Mouse (Mus musculus): Measurements from ENCODE around the gene Zdhhc20.

Zdhhc20 gene

GRCm38 (mm10) chr14:57890011-57890842, at the start of gene Zdhhc20:
TSS of gene Zdhhc20 (minus strand) at chr14:57890276.
- CTCF ChIA-PET: interaction anchor here in 2 of 4 experiments (0.6 to 1.3 kb wide), 8 partner anchors 9 to 232 kb away, joined by 3 to 5 read pairs (median 4); no protein-coding TSS in a partner anchor
- POLR2A ChIA-PET: interaction anchor here (0.5 to 4.8 kb wide), 68 partner anchors 8 to 1031 kb away, joined by 3 to 65 read pairs (median 5); partner anchors contain the start of genes Mrpl57 (in 2 of the 4), Sap18 (in 2 of the 4), Ska3 (in 2 of the 4) and Xpo4 (in 2 of the 4)

GRCm38 (mm10) chr14:57937297-57937696, 47.2 kb upstream of the Zdhhc20 start:
- CTCF ChIA-PET: interaction anchor here in 1 of 4 experiments (0.8 kb wide), 1 partner anchor 16 kb away, joined by 3 read pairs; no protein-coding TSS in a partner anchor
- POLR2A ChIA-PET: interaction anchor here in 1 of 4 experiments (0.9 kb wide), 2 partner anchors 9 to 23 kb away, joined by 3 read pairs; no protein-coding TSS in a partner anchor

DNA sequence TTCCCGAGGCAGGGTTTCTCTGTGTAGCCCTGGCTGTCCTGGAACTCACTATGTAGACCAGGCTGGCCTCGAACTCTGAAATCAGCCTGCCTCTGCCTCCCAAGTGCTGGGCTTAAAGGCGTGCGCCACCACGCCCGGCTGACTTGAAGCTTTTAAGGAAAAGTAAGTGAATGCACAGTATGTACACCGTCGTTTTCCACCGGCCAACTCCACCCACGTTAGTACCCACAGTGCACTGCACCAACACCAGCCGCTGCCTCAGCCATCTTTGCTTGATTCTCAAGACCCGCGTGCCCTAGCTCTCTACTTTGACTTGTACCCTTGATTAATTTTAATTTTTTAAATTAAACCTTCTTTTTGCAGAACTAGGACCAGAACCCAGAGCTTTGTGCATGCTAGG, 44.6 kb upstream of the Zdhhc20 start:
- POLR2A ChIA-PET: interaction anchor here in 2 of 4 experiments (1.1 to 2.2 kb wide), 4 partner anchors 11 to 45 kb away, joined by 3 to 8 read pairs (median 6); partner anchors contain the start of gene Zdhhc20 (in 1 of the 2)
- CTCF ChIA-PET: interaction anchor here in 3 of 4 experiments (0.6 to 1.6 kb wide), 6 partner anchors 14 to 699 kb away, joined by 3 to 5 read pairs (median 4); partner anchors contain the start of gene Zdhhc20 (in 1 of the 3)

DNA sequence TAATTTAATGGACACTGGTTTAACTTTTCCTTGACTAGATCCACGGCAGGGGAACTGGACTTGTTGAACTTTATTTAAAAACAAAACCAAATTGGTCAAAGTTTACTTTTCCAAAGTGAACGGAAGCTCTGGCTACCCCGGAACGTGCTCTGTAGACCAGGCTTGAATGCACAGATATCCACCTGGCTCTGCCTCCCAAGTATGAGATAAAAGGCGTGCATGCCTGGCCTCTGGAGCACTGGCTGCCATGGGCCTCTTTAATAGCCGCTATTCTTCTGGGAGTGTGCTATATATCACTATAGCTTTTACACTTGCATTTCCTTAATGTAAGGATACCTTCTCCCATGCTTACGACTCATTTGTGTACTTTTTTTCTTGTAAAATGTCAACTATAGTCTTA, 43.5 kb upstream of the Zdhhc20 start:
- CTCF ChIA-PET: interaction anchor here in 1 of 4 experiments (1.4 kb wide), 1 partner anchor 13 kb away, joined by 4 read pairs; no protein-coding TSS in a partner anchor
- POLR2A ChIA-PET: no interaction called here

GRCm38 (mm10) chr14:57932881-57933443, 42.9 kb upstream of the Zdhhc20 start:
- CTCF ChIA-PET: no interaction called here

DNA sequence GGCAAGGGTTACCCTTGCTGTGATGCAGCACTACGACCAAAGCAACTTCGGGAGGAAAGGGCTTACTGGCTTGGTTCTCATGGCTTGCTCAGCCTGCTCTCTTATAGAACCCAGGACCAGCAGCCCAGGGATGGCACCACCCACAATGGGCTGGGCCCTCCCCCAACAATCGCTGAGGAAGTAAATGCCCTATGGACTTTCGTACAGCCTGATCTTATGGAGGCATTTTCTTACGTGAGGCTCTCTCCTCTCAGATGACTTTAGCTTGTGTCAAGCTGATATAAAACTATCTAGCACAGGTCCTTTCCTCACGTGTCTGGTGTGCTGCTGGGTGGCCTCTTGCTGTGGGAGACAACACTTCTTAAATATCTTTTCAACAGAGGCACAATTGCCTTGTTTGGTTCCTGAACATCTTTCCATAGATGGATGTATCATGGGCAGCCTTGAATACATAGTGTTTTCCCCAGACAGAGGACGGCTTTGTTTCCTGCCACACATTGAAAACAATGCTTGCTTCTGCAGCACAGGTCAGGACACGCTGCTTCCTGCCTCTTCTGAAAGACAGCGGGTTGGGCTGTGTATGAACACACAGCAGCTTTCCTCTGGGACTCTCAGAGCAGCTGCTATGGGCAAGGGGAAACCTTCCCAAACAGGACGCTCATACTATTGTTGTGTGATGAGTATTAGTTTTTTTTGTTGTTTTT, 31.5 kb upstream of the Zdhhc20 start:
- POLR2A ChIA-PET: interaction anchor here in 2 of 4 experiments (0.6 to 2.1 kb wide), 7 partner anchors 10 to 255 kb away, joined by 3 to 8 read pairs (median 5); partner anchors contain the start of gene Zdhhc20 (in 1 of the 2)

More at GRCm38 (mm10) chr14:57932881-57933443, 42.9 kb upstream of the Zdhhc20 start:
- POLR2A ChIA-PET: interaction anchor here in 2 of 4 experiments (0.6 to 0.7 kb wide), 3 partner anchors 13 to 202 kb away, joined by 3 to 5 read pairs (median 4); no protein-coding TSS in a partner anchor

DNA sequence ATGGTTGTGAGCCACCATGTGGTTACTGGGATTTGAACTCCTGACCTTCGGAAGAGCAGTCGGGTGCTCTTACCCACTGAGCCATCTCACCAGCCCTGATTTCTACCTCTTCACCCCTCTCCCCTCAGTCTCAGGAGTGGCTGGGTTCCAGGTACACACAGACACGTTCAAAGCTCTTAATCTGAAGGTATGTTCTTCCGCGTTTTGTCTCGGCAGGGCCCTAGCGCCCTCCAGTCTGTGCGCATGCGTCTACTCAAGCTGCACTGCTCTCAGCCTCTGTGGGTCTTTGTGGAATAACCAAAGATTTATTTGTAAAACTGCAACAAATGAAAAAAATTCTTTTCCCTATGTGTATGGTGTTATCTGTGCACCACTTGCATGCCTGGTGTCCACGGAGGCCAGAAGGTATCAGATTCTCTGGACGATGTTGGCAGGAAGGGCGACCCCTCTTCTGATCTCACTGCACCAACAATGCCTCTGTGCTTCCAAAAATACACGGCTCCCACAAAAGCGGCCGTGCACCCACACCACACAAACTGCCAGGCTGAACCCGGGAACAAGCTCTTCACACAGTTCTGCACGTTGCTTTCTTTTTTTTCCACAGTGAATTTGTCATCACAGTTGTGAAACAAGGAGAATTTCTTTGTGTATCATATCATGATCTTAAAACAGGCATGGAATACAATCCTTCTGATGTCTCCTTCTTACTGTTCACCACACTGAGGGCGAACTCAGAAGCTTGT, 30.7 kb upstream of the Zdhhc20 start:
- CTCF ChIA-PET: interaction anchor here in 3 of 4 experiments (0.6 to 1.7 kb wide), 8 partner anchors 14 to 392 kb away, joined by 3 to 5 read pairs (median 4); no protein-coding TSS in a partner anchor
- POLR2A ChIA-PET: interaction anchor here in 3 of 4 experiments (0.6 to 2.1 kb wide), 16 partner anchors 9 to 254 kb away, joined by 3 to 8 read pairs (median 4); partner anchors contain the start of genes Zdhhc20 (in 3 of the 3), Micu2 (in 1 of the 3) and Sap18 (in 1 of the 3)

More for the DNA sequence above, 31.5 kb upstream of the Zdhhc20 start:
- CTCF ChIA-PET: interaction anchor here in 1 of 4 experiments (0.9 kb wide), 1 partner anchor 16 kb away, joined by 3 read pairs; no protein-coding TSS in a partner anchor

- POLR2A ChIA-PET: interaction anchor here in 3 of 4 experiments (0.6 to 1.7 kb wide), 7 partner anchors 29 to 234 kb away, joined by 3 to 4 read pairs (median 3); partner anchors contain the start of genes Zdhhc20 (in 2 of the 3) and Micu2 (in 1 of the 3)
- CTCF ChIA-PET: interaction anchor here in 3 of 4 experiments (0.5 to 1.7 kb wide), 5 partner anchors 15 to 1780 kb away, joined by 3 to 8 read pairs (median 4); no protein-coding TSS in a partner anchor
These were observed 29.2 kb upstream of the Zdhhc20 start for GRCm38 (mm10) chr14:57919148-57919875.

DNA sequence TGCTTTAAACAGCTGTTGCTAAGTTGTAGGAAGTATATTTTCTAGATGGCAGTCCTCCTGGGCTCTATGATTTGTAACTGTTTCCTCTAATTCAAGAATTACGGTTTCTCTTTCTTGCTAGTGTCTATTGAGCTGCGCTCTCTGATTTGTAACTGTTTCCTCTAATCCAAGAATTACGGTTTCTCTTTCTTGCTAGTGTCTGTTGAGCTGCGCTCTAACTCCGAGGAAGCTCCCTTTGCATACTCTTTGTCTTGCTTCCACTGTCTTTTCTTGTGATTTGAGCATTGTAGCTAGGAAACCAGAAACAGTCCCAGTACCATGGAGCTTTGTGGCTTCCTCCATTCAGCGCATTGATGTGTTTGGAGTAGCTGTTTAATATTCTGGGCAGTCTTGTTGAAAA, 25.3 kb upstream of the Zdhhc20 start:
- ChIA-PET POLR2A (interaction anchor here in 2 of 4 experiments (0.8 to 3.4 kb wide), 14 partner anchors 10 to 205 kb away, joined by 3 to 33 read pairs (median 4); partner anchors contain the start of genes Sap18 (in 2 of the 2), Zdhhc20 (in 2 of the 2), Mrpl57 (in 1 of the 2) and Ska3 (in 1 of the 2)), CTCF (interaction anchor here in 2 of 4 experiments (0.6 to 1.0 kb wide), 6 partner anchors 25 to 582 kb away, joined by 3 to 8 read pairs (median 3); partner anchors contain the start of gene Zdhhc20 (in 1 of the 2))

GRCm38 (mm10) chr14:57912211-57913007, 22.3 kb upstream of the Zdhhc20 start:
- ChIA-PET POLR2A (interaction anchor here in 3 of 4 experiments (0.6 to 4.9 kb wide), 8 partner anchors 8 to 175 kb away, joined by 3 to 65 read pairs (median 4); partner anchors contain the start of genes Mrpl57 (in 1 of the 3), Sap18 (in 1 of the 3), Ska3 (in 1 of the 3) and Zdhhc20 (in 1 of the 3)), CTCF (interaction anchor here in 1 of 4 experiments (1.0 kb wide), 2 partner anchors 19 to 22 kb away, joined by 3 to 5 read pairs; partner anchors contain the start of gene Zdhhc20)

- POLR2A ChIA-PET: interaction anchor here in 3 of 4 experiments (0.6 to 4.9 kb wide), 14 partner anchors 9 to 297 kb away, joined by 3 to 65 read pairs (median 4); partner anchors contain the start of genes Sap18 (in 2 of the 3), Mrpl57 (in 1 of the 3), Ska3 (in 1 of the 3) and Zdhhc20 (in 1 of the 3)
- CTCF ChIA-PET: interaction anchor here in 1 of 4 experiments (0.7 to 1.0 kb wide), 4 partner anchors 18 to 262 kb away, joined by 3 to 5 read pairs (median 3); partner anchors contain the start of gene Zdhhc20
These were observed 21.7 kb upstream of the Zdhhc20 start for GRCm38 (mm10) chr14:57911787-57912186.

GRCm38 (mm10) chr14:57911316-57911715, 21.2 kb upstream of the Zdhhc20 start:
- CTCF ChIA-PET: interaction anchor here in 1 of 4 experiments (0.7 to 1.0 kb wide), 4 partner anchors 18 to 261 kb away, joined by 3 to 5 read pairs (median 3); partner anchors contain the start of gene Zdhhc20
- POLR2A ChIA-PET: interaction anchor here in 3 of 4 experiments (0.6 to 4.9 kb wide), 14 partner anchors 9 to 296 kb away, joined by 3 to 65 read pairs (median 4); partner anchors contain the start of genes Sap18 (in 2 of the 3), Mrpl57 (in 1 of the 3), Ska3 (in 1 of the 3) and Zdhhc20 (in 1 of the 3)

DNA sequence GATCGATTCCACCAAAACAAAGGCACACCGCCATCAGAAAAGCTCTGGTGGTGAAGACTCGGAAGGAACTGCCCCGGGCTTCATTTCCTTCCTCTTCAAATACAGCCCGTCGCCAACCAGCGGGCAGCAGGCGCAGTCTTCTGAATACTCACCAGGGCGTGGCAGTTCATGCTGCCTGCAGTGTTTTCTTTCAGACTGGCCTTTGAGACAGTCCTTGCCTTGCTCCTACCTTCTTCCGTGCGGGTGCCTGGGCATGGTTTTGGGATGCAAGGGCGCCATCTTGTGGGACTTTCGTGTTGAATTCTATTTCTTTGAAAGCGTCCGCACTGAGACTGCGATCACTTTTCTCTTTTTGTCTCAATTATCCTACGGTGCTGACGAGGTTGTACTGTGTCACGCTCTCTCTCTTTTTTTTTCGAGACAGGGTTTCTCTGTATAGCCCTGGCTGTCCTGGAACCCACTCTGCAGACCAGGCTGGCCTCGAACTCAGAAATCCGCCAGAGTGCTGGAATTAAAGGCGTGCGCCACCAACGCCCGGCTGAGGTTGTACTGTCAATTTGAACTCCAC, 20.5 kb upstream of the Zdhhc20 start:
- ChIA-PET POLR2A (interaction anchor here (0.7 to 5.4 kb wide), 9 partner anchors 21 to 220 kb away, joined by 3 to 65 read pairs (median 7); partner anchors contain the start of genes Zdhhc20 (in 3 of the 4) and Sap18 (in 1 of the 4)), CTCF (interaction anchor here in 2 of 4 experiments (0.6 to 1.3 kb wide), 4 partner anchors 10 to 102 kb away, joined by 3 to 5 read pairs (median 3); no protein-coding TSS in a partner anchor)

GRCm38 (mm10) chr14:57909297-57909696, 19.2 kb upstream of the Zdhhc20 start:
- POLR2A ChIA-PET: interaction anchor here (0.8 to 5.4 kb wide), 20 partner anchors 9 to 243 kb away, joined by 3 to 65 read pairs (median 5); partner anchors contain the start of genes Zdhhc20 (in 4 of the 4), Mrpl57 (in 1 of the 4), Sap18 (in 1 of the 4) and Ska3 (in 1 of the 4)
- CTCF ChIA-PET: interaction anchor here in 1 of 4 experiments (1.0 to 1.3 kb wide), 2 partner anchors 41 to 90 kb away, joined by 3 read pairs; partner anchors contain the start of gene Micu2
